Mouse (Mus musculus): ENCODE measurements around the gene Efemp2.

The Efemp2 gene

GRCm38 (mm10) chr19:5451766-5452165 is 22.0 kb upstream of the Efemp2 start:
- no peak for DNase-seq (ENCODE audit: low read depth, low spot score)

DNA sequence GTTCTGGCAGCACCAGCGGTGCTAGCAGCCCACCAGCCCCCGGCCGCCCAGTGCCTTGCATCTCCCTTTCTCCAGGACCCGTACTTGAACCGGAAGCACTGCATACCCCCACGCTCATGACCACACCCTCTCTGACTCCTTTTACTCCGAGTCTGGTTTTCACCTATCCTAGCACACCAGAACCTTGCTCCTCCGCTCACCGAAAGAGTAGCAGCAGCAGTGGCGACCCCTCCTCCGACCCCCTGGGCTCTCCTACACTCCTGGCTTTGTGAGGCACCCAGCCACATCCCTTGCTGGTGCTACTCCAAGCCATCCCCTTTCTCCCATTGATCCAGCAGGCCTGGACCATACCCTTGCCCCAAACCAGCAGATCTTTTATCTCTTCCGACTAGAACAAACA is 18.7 kb upstream of the Efemp2 start:
- no peak for DNase-seq (ENCODE audit: low read depth, low spot score)

GRCm38 (mm10) chr19:5455568-5455967 is 18.2 kb upstream of the Efemp2 start:
- no peak for DNase-seq (ENCODE audit: low read depth, low spot score)

- DNase-seq (ENCODE audit: low read depth, low spot score), result no peak
These were observed 17.4 kb upstream of the Efemp2 start for GRCm38 (mm10) chr19:5456241-5456921.

DNA sequence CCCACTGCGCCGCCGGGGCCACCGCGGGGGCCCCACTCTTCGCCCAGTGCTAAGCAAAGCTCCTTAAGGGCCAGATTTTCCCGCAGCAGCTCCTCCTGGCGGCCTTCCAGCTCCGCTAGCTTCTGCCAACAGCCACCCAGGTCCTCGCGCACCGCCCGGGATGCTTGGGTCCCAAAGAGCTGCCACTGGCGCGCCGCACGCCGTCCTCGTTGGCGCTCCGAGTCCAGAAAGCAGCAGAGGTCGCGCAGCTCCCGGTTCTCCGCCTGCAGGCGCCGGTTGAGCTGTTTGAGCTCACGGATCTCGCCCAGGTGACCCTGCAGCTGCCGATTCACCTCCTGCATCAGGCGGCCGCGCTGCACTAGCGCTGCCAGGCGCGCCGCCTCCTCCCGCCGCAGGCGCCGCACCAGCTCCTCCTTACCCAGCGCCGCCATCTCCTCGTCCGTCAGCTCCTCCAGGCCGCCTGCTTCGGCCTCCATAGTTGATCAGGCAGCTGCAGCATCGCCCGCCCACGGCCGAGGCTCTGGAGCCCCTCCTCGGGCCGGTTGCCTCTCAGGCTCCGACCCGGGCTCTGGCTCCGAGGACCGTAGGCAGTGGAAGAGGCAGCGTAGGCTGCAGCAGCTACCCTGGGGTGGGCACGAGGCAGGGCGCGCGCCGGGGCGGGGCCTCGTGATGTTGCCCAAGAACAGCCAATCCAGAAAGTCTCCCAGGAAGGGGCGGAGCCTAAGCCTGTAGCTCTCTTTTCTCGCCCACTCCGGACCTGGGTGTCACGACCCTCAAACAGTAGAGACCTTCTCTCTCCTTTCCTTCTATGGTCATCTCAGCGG is 16.6 kb upstream of the Efemp2 start:
- DNase-seq (ENCODE audit: low read depth, low spot score), result peak; percentile 85

GRCm38 (mm10) chr19:5457746-5458442 is 15.9 kb upstream of the Efemp2 start, which contains the start of gene Ccdc85b:
Gene Ccdc85b (minus strand): TSS chr19:5457894.
- DNase-seq (ENCODE audit: low read depth, low spot score), result no peak

GRCm38 (mm10) chr19:5459019-5459418 is 14.7 kb upstream of the Efemp2 start:
- no peak for DNase-seq (ENCODE audit: low read depth, low spot score)

DNA sequence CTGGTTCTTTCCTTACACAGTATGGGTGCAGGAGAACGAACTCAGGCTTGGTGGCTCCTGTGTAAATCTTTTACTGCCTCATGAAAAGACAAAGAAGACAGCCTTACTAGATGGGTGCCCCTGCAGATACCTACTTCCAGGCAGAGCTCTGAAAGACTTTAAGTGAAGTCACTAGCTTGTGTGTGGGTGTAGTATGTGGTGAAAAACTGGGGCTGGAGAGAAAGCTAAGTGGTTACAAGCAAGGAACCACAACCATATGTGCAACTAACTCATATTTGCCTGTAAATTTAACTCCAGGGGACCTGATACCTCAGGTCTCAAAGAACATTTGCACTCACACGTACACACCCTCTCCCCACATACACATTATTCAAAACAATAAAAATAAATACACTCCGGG is 13.9 kb upstream of the Efemp2 start:
- DNase-seq (ENCODE audit: low read depth, low spot score), result no peak

- peak; percentile 58 for DNase-seq (ENCODE audit: low read depth, low spot score)
These were observed 13.3 kb upstream of the Efemp2 start, which contains the start of gene Fibp for GRCm38 (mm10) chr19:5460465-5460911. Gene Fibp (plus strand): TSS chr19:5460615.

DNA sequence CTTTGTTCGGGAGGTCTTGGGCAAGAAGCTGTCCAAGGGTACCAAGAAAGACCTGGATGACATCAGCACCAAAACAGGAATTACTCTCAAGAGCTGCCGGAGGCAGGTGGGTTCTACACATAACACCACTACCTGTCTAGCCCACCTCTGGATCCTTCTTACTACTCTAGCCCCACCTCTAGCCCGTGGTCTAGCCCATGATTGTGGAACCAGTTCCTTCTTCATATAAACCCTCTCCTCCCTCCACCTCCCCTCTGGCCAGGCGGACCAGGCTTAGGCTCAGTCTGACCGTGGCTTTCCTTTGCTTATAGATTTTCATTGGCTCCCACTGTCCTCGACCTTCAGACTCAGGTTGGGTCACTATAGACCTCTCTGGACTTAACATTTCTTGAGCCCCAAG is 12.3 kb upstream of the Efemp2 start:
- DNase-seq (ENCODE audit: low read depth, low spot score), result no peak

DNA sequence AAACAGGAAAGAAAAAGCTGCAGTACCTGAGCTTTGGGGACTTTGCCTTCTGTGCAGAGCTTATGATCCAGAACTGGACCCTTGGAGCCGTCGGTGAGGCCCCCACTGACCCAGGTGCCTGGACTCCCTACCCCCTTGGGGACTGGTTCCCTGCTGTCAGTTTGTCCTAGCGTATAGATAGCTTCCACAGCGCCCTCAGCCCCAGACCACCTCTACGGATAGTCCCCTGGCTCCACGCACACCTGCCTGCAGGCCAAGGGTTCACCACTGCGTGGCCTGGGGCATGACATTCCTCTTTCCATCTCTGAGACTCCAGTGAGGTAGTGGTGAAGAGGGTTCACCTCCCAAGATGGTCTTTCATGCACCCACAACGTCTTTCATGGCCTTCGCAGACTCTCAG is 10.5 kb upstream of the Efemp2 start:
- no peak for DNase-seq (ENCODE audit: low read depth, low spot score)

DNA sequence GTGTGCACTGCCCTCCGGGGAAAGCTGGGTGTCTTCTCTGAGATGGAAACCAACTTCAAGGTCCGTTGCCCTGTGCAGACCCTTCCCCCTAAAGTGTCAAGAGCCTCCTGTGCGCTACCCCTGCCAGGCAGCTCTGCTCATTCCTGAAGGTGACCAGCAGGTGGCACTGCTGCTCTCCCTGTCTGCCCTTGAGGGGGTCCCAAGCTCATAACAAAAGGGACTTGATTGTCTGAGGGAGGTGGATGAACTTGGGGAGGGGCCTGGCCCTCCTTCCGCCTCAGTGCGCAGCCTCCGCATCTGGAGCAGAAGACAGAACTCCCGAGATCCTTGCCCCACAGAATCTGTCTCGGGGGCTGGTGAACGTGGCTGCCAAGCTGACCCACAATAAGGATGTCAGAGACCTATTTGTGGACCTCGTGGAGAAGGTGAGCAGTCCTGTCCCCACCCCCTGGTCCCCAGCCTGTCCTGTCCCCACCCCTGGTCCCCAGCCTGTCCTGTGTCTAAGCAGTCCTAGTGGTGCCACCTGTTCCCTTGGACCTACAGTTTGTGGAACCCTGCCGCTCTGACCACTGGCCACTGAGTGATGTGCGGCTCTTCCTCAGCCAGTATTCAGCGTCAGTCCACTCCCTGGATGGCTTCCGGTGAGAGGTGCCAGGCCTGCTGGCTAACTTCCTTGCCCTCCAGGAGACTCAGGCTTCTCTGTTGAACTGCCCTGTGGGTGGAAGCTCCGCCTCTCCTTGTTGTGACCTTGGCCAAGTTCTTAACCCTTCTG is 9.8 kb upstream of the Efemp2 start:
- DNase-seq (ENCODE audit: low read depth, low spot score), result peak; percentile 75

DNA sequence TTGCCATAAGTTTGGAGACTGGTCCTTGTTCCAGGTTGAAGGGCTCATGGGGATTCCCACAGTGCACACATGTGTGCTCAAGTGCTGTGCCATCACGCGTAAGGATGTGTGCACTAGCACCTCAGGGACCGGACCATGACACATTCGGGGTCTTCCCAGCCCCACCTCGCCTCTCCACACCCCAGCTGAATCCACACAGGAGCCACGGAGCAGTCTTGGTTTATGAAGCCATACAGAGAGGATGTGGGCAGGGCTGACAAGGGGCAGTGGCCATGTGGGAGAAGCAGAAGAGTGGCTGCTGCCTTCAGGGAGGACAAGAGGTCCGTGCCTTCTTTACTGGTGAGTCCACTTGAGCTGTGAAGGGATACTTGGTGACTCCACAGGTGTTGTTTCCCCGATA is 8.7 kb upstream of the Efemp2 start:
- no peak for DNase-seq (ENCODE audit: low read depth, low spot score)

GRCm38 (mm10) chr19:5466916-5467500 is 6.7 kb upstream of the Efemp2 start:
- no peak for DNase-seq (ENCODE audit: low read depth, low spot score)

DNA sequence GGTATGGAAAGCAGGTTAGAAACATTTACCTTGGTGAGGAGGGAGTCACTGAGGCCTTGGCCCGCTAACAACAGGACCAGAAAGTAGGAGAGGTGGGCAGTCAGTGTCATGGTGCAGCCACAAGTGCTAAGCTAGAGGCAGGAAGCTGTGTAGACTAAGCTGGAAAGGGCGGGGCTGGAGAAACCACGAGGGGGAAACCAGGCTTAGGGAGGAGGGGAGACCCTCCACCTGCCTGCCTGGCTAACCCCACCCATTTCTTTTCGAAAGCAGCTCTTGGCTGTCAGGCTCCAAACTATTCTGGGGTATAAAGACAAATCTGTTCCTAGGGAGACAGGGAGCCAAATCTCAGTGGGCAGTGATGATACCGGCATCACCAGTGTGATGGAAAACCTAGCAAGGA is 5.4 kb upstream of the Efemp2 start, which contains the start of gene Ctsw:
Gene Ctsw (minus strand): TSS at position 134 of the 400 bp plus-strand sequence.
- no peak for DNase-seq (ENCODE audit: low read depth, low spot score)

DNA sequence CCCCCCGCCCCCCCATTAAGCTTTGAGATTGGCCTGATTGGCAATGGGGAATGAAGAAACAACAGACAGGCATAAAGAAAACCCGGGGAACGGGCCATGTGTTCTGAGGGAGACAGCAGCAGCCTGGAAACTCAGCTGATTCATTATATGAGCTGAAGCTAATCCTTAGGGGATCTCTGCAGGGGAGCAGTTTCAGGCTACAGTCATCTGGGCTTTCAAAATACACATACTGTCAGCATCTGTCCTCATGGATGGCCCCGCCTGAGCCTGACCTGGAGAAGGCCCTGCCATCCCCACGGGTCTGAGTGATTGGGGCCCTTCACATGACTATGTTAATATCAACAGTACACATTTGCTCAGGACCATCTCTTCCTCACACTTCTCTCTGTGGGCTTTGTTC is 1.9 kb upstream of the Efemp2 start:
- no peak for DNase-seq (ENCODE audit: low read depth, low spot score)

DNA sequence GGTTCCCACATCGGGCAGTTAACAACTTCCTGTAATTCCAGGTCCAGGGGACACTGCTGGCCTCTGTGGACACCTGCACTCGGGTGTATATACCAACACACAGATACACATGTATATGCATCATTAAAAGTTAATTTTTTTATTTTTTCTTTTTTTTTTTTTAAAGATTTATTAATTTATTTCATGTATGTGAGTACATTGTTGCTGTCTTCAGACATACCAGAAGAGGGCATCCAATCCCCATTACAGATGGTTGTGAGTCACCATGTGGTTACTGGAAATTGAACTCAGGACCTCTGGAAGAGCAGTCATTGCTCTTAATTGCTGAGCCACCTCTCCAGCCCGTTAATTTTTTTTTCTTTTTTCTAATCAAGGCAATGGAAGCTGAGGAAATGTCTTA is 897 bp upstream of the Efemp2 start:
- DNase-seq (ENCODE audit: low read depth, low spot score), result no peak

DNA sequence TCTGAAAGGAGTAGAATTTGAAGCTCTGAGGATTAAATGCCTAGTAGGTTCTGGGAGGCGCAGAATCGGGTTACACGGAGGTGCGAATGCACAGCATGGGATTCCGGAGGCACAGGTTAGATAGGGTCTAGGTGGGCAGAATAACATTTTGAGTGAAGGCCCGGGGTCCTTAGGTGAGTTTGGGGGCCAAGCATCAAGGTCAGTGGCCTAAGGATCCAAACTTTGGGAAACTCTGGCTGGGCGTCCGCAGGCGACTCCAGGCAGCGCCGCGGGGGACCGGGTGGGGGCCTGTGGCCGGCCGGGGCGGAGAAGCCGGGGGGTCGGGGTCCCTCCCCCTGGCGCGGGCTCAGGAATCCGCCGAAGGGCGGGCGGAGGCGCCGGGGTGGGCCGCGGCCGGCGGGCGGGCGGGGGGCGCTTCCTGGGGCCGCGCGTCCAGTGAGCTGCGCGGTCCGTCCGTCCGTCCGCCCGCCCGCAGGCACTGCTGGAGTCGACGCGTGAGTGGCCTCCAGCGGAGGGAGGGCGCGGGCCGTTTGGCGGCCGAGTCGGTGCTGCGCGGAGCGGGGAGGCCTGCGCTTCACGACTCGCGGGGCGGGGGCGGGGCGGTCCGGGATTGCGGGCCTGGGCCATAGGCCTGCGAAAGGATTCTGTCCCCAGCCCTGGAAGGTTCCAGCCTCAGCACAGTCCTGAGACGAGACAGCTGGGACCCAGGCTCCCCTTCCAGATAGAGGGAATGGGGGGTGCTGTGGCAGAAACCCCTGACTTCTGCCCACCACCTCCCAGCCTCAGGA is 721 bp downstream of the Efemp2 start:
- DNase-seq (ENCODE audit: low read depth, low spot score), result no peak

- no peak for DNase-seq (ENCODE audit: low read depth, low spot score)
These were observed 1.4 kb downstream of the Efemp2 start for GRCm38 (mm10) chr19:5475069-5475714.
